Mouse (Mus musculus): ENCODE measurements around the gene R3hdm1.

- TF ChIP-seq CTCF (IDR thresholded peaks at IDR 0.05 in 2 of 3, conservative IDR thresholded peaks at IDR 0.05 in 1 of 3; ENCODE audit: control insufficient read depth in 1 of 3, insufficient read depth in 1 of 3, low read depth in 2 of 3, low read length in 3 of 3, poor library complexity in 1 of 3, severe bottlenecking in 1 of 3) (no peak), HCFC1 (IDR thresholded peaks at IDR 0.05; ENCODE audit: low read depth, low read length) (no peak), EP300 (IDR thresholded peaks at IDR 0.05; ENCODE audit: low read depth in 1 of 2, low read length in 2 of 2) (no peak), BHLHE40 (IDR thresholded peaks at IDR 0.05; ENCODE audit: borderline replicate concordance, low read depth, low read length) (no peak), USF2 (IDR thresholded peaks at IDR 0.05; ENCODE audit: borderline replicate concordance in 1 of 2, insufficient read depth in 1 of 2, low read depth in 1 of 2, low read length in 2 of 2) (no peak), POLR2AphosphoS2 (IDR thresholded peaks at IDR 0.05; ENCODE audit: low read length) (no peak), MAX (IDR thresholded peaks at IDR 0.05; ENCODE audit: low read length) (no peak), TCF12 (IDR thresholded peaks at IDR 0.05; ENCODE audit: low read depth, low read length) (no peak), GATA1 (IDR thresholded peaks at IDR 0.05; ENCODE audit: low read depth, low read length) (no peak), MAZ (IDR thresholded peaks at IDR 0.05; ENCODE audit: low read depth, low read length) (no peak)
Measured at GRCm38 (mm10) chr1:128077788-128078187, 25.3 kb upstream of the R3hdm1 start.
